Mouse (Mus musculus) spleen, postnatal 36 days (tissue): ENCODE data around the gene Gsta2.
"Not testable (repeated sequence)": the region's sequence is repeated elsewhere in the genome, so short reads cannot be mapped to it uniquely, and the experiment has no call there.

Experiments
- DNase-seq, 2 experiments: peaks; one replicate each; pipeline ENCODE4 v3.0.0; 2022; ENCODE audit warnings: low spot score in 2 of 2, mixed read lengths in 1 of 2

The Gsta2 gene

GRCm38 (mm10) chr9:78308122-78308521 lies 47.5 kb downstream of the Gsta2 start:
- not testable (repeated sequence) for DNase-seq

- not testable (repeated sequence) for DNase-seq
Measured at GRCm38 (mm10) chr9:78299143-78299542, 56.4 kb downstream of the Gsta2 start.

GRCm38 (mm10) chr9:78298232-78298631 lies 57.4 kb downstream of the Gsta2 start:
- DNase-seq, result no peak

GRCm38 (mm10) chr9:78296089-78296488 lies 59.5 kb downstream of the Gsta2 start:
- DNase-seq, result not testable (repeated sequence)

- not testable (repeated sequence) for DNase-seq
Measured at GRCm38 (mm10) chr9:78294781-78295180, 60.8 kb downstream of the Gsta2 start.

- DNase-seq, result not testable (repeated sequence)
Measured at GRCm38 (mm10) chr9:78293683-78294082, 61.9 kb downstream of the Gsta2 start.

DNA sequence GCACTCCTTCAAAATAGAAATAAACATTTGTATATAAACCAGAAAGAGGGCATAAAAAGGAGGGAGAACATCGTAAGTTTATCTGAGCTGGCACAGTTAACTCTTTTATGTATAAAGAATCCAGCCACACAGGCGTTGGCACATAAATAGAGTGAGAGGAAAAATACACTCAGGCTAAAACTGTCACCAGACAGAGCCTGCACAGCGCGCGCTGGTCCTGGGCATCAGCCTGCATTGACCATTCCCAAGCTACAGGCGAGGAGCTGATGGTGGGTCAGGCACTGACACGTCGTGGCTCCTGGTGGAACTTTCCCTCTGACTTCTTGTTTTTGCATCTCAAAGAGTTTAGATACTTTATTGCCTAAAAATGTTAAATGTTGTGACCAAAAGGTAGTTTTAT lies 63.1 kb downstream of the Gsta2 start:
- DNase-seq, result not testable (repeated sequence)

DNA sequence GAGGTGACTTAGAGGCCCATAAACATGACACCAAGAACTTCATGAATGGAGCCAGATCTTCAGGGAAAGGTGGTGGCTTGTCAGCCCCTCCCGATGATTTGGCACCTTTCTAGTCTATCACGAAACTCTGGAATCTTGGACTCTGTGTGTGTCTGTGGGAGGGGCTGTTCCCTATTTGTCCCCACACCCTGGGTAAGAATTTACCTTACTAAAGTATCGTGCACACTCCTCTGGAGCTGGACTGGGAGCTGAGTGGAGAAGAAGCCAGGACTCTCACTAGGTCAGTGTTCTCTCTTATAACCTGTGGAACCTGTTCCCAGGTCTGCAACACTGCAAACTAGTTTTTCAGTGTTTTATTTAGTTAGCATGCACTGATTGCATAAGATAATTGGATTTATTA lies 65.9 kb downstream of the Gsta2 start, which contains the start of gene Gm10639:
Gene Gm10639, plus strand, starts transcription at position 201 of the 400 bp plus-strand sequence.
- DNase-seq, result not testable (repeated sequence)

DNA sequence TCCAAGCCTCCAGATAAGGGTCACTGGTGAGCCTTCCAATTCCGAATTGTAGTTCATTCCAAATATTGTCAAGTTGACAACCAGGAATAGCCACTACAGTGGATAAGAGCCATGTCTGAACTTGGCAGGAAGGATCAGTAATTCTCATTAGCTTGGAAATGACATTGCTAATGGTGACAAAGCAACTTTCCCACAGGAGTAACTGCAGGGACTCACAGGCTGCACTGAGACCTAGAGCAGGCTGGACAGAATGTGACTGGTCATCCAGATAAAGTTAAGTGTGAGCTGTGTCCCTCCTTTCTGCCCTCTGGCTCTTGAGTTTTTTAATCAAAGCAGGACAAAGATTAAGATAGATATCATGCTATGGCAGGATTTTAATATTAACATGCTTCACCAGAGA lies 66.5 kb downstream of the Gsta2 start:
- DNase-seq, result not testable (repeated sequence)

DNA sequence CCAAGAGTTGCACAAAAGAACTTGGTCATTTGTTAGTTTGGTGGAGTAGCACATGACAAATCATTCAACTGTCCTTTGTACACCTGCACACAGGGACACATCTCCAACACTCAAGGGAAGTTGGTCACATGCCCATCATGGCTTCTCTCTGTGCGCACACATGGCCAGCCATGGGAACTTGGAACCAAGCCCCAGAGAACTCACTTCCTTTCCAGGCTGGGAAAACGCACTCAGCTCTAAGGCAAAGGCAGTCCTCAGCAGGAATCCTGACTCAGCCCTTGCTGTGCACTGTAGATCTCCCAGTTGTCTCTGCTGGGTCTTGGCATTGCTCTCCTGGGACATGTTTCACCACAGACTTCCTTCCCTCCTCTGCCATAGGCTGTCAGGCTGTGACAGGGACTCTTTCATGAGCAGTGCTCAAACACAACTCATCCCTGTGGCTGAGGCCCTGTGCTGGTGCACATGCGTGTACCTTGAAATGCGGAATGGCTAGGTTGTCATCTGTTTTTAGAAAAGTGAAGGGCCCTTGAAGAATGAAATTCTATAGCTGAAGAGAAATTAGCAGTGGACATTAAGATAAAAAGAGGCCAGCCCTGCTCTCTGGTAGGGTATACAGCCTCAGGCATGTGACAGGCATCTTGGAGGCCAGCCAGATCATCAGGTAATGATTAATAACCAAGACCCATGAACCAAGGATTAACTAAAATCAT lies 73.4 kb downstream of the Gsta2 start:
- DNase-seq, result not testable (repeated sequence)
